Mouse (Mus musculus): ENCODE measurements at regions not wholly inside any gene's neighbourhood (a gene's known extent, or its start where the extent isn't known, plus 50 kb on each side); places are given as distances from the start of the nearest gene placed in this dataset.

DNA sequence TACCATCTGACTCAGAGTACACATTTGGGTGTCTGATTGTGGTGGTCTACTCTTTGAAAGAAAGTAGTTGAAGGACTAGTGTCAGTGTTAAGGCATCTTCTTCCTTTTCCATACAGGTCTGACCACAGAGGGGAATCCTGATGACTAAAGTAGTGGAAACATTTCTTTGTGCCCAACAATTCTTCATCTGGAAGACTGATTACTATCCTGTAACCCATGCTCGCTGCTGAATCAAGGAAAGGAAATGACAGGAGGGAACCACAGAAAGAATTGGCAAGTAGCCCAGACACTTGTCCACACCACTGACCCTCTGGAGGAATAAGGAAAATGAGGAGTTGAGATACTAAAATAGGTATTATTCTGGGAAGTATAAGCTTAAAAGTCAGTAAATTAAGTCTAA, 162.3 kb downstream of the 4933402N22Rik start:
- Histone ChIP-seq H3K4me1 (replicated peaks; ENCODE audit: low read depth, low read length) (no peaks in the 10 kb centered on the region), H3K4me3 (replicated peaks; ENCODE audit: low read length) (no peak overlapping the region), H3K9me3 (ENCODE audit: low read length) (no peaks in the 10 kb centered on the region), H3K27me3 (ENCODE audit: insufficient read depth, low read length) (no peaks in the 10 kb centered on the region), H3K36me3 (ENCODE audit: insufficient read depth, low read length) (no peaks in the 10 kb centered on the region)
- TF ChIP-seq CTCF (conservative IDR thresholded peaks at IDR 0.05; ENCODE audit: low read length) (no peak), NANOG (IDR thresholded peaks at IDR 0.05; ENCODE audit: borderline replicate concordance, low read length) (no peak), POU5F1 (IDR thresholded peaks at IDR 0.05; ENCODE audit: borderline replicate concordance, low read length) (no peak)

DNA sequence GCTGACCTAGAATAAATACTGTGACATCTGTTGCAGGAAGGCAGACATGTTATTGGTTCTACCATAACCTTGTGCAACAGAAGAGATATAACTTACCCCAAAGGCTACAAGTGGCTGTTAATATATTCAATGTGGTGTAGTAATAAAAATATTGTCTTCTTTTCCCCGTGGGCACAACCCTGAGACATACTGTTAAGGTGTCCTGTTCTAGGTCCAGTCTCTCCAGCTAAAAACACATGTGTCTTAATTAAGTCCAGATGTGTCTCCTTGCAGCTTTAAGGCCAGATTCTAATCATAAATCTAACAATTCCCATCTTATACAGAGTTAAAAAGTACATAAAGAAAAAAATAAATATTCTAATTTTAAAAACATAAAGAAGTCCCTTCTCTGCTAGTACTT, 175.8 kb downstream of the 4933402N22Rik start:
- no peak overlapping the region for H3K4me3 ChIP-seq (replicated peaks; ENCODE audit: low read length)
- no peaks in the 10 kb centered on the region for H3K27me3 ChIP-seq (ENCODE audit: insufficient read depth, low read length)
- H3K36me3 ChIP-seq (ENCODE audit: insufficient read depth, low read length): no peaks in the 10 kb centered on the region
- no peak for TF ChIP-seq CTCF (conservative IDR thresholded peaks at IDR 0.05; ENCODE audit: low read length)
- no peak for TF ChIP-seq NANOG (IDR thresholded peaks at IDR 0.05; ENCODE audit: borderline replicate concordance, low read length)
- no peak for TF ChIP-seq POU5F1 (IDR thresholded peaks at IDR 0.05; ENCODE audit: borderline replicate concordance, low read length)
- H3K4me1 ChIP-seq (replicated peaks; ENCODE audit: low read depth, low read length): no peaks in the 10 kb centered on the region
- peaks cover 7% of the 10 kb centered on the region for H3K9me3 ChIP-seq (ENCODE audit: low read length)

DNA sequence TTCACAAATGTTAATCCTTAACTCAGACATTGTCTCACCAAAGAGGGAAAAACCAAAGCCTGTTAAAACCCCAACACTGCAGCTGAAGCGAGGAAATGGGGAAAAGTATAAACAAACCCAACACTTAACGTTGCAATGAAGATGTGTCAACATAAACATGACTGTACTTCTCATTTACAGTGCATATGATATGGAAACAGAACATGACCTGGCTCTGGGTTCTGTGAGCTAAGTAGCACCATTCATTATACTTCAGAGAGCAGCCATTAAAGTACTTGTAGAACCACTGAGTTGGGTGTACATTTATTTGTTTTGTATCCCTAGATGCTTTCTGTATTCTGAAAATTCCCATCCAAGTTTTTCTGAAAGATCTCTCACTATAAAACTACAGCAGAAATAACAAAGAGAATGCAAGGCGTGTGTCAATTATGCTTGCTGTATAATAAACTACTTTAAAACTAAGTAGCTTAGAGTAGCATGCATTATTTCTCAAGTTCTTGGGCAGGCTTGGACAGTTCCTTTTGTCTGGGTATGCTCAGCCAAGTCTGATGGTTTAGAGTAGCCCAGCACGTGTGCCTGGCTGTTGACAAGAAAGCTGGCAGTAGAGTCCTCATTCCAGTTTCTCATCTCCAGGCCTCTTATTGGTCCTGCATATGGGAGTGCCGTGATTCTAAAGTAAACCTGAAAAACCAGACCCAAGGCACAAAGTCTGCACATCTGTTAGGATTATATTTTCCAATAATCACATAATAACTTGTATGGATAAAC, 198.9 kb downstream of the 4933402N22Rik start:
- H3K4me3 ChIP-seq (replicated peaks; ENCODE audit: low read length): no peak overlapping the region
- no peaks in the 10 kb centered on the region for H3K9me3 ChIP-seq (ENCODE audit: low read length)
- H3K27me3 ChIP-seq (ENCODE audit: insufficient read depth, low read length): no peaks in the 10 kb centered on the region
- TF ChIP-seq NANOG (IDR thresholded peaks at IDR 0.05; ENCODE audit: borderline replicate concordance, low read length) (no peak), POU5F1 (IDR thresholded peaks at IDR 0.05; ENCODE audit: borderline replicate concordance, low read length) (no peak), CTCF (conservative IDR thresholded peaks at IDR 0.05; ENCODE audit: low read length) (no peak)
- H3K4me1 ChIP-seq (replicated peaks; ENCODE audit: low read depth, low read length): no peaks in the 10 kb centered on the region
- H3K36me3 ChIP-seq (ENCODE audit: insufficient read depth, low read length): no peaks in the 10 kb centered on the region

DNA sequence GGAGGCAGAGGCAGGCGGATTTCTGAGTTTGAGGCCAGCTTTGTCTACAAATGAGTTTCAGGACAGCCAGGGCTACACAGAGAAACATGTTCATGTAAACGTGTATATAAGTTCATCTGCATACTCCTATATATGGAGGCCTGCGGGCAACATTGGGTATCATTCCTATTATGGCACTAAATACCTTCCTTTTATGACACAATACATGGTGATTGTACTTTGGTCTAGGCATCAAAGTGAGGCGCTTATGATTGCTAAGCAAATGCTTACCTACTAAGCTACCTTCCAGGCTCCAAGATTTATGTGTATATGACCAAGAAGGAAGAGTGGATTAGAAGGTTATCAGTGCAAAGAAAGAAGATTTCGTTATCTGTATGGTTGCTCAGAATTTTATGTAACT, 207.1 kb downstream of the 4933402N22Rik start:
- H3K4me1 ChIP-seq (replicated peaks; ENCODE audit: low read depth, low read length): no peaks in the 10 kb centered on the region
- TF ChIP-seq POU5F1 (IDR thresholded peaks at IDR 0.05; ENCODE audit: borderline replicate concordance, low read length) (no peak), CTCF (conservative IDR thresholded peaks at IDR 0.05; ENCODE audit: low read length) (no peak), NANOG (IDR thresholded peaks at IDR 0.05; ENCODE audit: borderline replicate concordance, low read length) (no peak)
- H3K27me3 ChIP-seq (ENCODE audit: insufficient read depth, low read length): no peaks in the 10 kb centered on the region
- no peak overlapping the region for H3K4me3 ChIP-seq (replicated peaks; ENCODE audit: low read length)
- no peaks in the 10 kb centered on the region for H3K36me3 ChIP-seq (ENCODE audit: insufficient read depth, low read length)
- no peaks in the 10 kb centered on the region for H3K9me3 ChIP-seq (ENCODE audit: low read length)

DNA sequence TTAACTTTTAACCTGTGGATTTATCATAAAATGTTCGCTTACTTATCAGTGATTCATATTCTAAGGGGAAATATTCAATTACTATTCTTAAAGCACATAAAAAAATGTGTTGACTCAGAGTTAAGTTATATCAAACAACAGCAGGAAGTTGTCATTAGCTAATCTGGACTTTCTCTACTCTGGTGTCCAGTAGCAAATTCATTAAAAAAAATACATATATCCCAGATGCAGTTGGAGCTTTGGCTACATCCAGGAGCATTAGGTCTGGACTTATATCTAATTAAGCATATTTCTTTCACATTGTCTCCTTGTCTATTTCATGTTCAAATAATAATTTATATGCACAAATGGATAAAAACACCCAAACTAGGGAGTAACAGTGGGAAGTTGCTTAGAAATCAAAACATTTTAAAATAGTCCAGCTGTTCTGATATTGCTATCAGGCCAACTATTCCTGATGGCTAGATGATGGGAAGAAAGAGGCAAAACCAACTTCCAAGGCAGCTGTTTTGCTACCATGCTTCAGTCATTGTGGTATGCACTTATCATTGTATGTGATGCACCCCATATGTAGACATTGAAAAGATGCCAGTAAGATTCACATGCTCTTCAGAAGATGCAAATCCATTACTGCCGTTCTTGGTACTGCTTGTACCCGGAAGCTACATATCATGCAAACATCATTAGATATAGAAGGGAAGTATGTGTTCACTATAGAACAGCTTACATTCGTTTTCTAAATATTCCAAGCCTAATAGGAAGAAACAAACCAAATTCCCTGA, 209.8 kb downstream of the 4933402N22Rik start:
- Histone ChIP-seq H3K4me1 (replicated peaks; ENCODE audit: low read depth, low read length) (no peaks in the 10 kb centered on the region), H3K4me3 (replicated peaks; ENCODE audit: low read length) (no peak overlapping the region), H3K27me3 (ENCODE audit: insufficient read depth, low read length) (no peaks in the 10 kb centered on the region), H3K9me3 (ENCODE audit: low read length) (no peaks in the 10 kb centered on the region), H3K36me3 (ENCODE audit: insufficient read depth, low read length) (no peaks in the 10 kb centered on the region)
- no peak for TF ChIP-seq NANOG (IDR thresholded peaks at IDR 0.05; ENCODE audit: borderline replicate concordance, low read length)
- TF ChIP-seq CTCF (conservative IDR thresholded peaks at IDR 0.05; ENCODE audit: low read length): no peak
- TF ChIP-seq POU5F1 (IDR thresholded peaks at IDR 0.05; ENCODE audit: borderline replicate concordance, low read length): no peak

DNA sequence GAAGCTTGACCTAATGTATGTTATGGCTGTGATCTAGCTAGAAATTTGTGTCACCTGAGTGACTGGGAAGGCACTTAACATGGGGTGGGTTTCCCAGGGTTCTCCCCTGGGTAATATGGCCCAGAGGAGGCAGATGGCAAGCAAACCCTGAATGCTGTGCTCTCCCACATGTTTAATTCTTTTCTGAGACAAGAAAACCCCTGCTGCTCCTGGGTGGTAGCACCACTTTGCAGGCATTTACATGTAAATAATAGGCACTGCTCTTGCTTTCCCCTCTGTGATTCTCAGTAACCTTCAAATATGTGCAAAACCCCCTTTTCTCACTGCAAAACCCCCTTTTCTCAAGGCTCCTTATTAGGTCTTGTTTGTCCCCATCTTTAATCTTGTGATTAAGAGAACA, 221.1 kb downstream of the 4933402N22Rik start:
- H3K4me1 ChIP-seq (replicated peaks; ENCODE audit: low read depth, low read length): peaks cover 13% of the 10 kb centered on the region
- no peaks in the 10 kb centered on the region for H3K27me3 ChIP-seq (ENCODE audit: insufficient read depth, low read length)
- no peaks in the 10 kb centered on the region for H3K36me3 ChIP-seq (ENCODE audit: insufficient read depth, low read length)
- TF ChIP-seq POU5F1 (IDR thresholded peaks at IDR 0.05; ENCODE audit: borderline replicate concordance, low read length): no peak
- no peak; the same call in 1 of the 2 replicates for TF ChIP-seq NANOG (IDR thresholded peaks at IDR 0.05; ENCODE audit: borderline replicate concordance, low read length)
- no peak for TF ChIP-seq CTCF (conservative IDR thresholded peaks at IDR 0.05; ENCODE audit: low read length)
- peaks cover 22% of the 10 kb centered on the region for H3K9me3 ChIP-seq (ENCODE audit: low read length)
- no peak overlapping the region for H3K4me3 ChIP-seq (replicated peaks; ENCODE audit: low read length)

DNA sequence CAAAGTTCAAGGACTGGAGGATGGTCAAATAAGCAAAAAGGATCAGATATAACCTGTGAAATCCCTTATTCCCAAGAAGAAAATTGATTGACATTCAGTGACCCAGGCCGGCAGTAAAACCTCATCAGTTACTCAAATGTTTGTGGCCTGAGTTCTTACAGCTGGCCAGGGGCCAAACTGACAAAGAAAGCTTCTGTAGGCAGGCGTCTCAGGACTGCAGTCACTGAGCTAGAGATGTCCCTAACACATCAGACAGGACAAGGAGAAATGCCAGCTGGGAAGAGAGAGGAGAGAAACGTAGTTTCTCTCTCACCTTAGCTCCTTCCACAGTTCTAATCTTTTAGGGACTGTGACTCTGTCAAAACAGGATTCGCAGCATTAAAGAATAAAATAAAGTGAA, 229.9 kb upstream of the Sema3d start:
- H3K4me3 ChIP-seq (replicated peaks; ENCODE audit: low read length): no peak overlapping the region
- TF ChIP-seq NANOG (IDR thresholded peaks at IDR 0.05; ENCODE audit: borderline replicate concordance, low read length): no peak
- TF ChIP-seq POU5F1 (IDR thresholded peaks at IDR 0.05; ENCODE audit: borderline replicate concordance, low read length): no peak
- no peak for TF ChIP-seq CTCF (conservative IDR thresholded peaks at IDR 0.05; ENCODE audit: low read length)
- H3K36me3 ChIP-seq (ENCODE audit: insufficient read depth, low read length): no peaks in the 10 kb centered on the region

DNA sequence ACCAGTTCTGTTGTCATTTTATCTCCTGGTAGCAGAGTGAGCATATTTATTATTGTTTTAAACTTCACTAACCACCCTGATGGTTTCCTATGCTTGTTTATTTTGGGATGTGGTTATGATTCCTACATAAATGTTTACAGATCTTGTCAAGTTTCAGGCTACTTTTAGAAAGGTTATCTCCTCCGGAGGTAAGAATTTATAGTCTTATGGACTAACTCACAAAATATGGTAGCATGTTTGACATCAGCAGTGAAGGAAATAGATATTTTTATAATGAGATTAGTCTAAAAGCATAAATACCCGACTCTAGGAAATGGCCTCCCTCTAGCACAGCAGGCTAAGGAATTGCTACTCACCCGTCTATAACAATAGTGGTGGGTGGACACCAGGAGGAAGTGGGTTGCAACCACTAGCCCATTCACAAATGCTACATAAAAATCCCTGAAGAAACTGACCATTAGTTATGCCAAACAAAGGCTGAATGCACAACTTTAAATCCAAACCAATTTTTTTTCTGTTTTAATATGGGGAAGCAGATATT, 228.6 kb upstream of the Sema3d start:
- TF ChIP-seq POU5F1 (IDR thresholded peaks at IDR 0.05; ENCODE audit: borderline replicate concordance, low read length) (no peak), NANOG (IDR thresholded peaks at IDR 0.05; ENCODE audit: borderline replicate concordance, low read length) (no peak), CTCF (conservative IDR thresholded peaks at IDR 0.05; ENCODE audit: low read length) (no peak)
- Histone ChIP-seq H3K9me3 (ENCODE audit: low read length) (no peaks in the 10 kb centered on the region; the same call in 1 of the 2 replicates), H3K4me3 (replicated peaks; ENCODE audit: low read length) (no peak overlapping the region), H3K4me1 (replicated peaks; ENCODE audit: low read depth, low read length) (no peaks in the 10 kb centered on the region), H3K36me3 (ENCODE audit: insufficient read depth, low read length) (no peaks in the 10 kb centered on the region), H3K27me3 (ENCODE audit: insufficient read depth, low read length) (no peaks in the 10 kb centered on the region)

More for the DNA sequence above, 229.9 kb upstream of the Sema3d start:
- no peaks in the 10 kb centered on the region; the same call in 1 of the 2 replicates for H3K9me3 ChIP-seq (ENCODE audit: low read length)
- H3K4me1 ChIP-seq (replicated peaks; ENCODE audit: low read depth, low read length): no peaks in the 10 kb centered on the region
- no peaks in the 10 kb centered on the region for H3K27me3 ChIP-seq (ENCODE audit: insufficient read depth, low read length)
